Mouse (Mus musculus) kidney, adult 11 months (tissue): ENCODE data around the gene Kctd13.

Experiments used
- DNase-seq: peaks from one replicate; pipeline ENCODE4 v3.0.0; 2022

The Kctd13 gene

GRCm38 (mm10) chr7:126984667-126985444 is 56.2 kb downstream of the Kctd13 start:
- DNase-seq: no peak

- peak; percentile 70 for DNase-seq
Observed at GRCm38 (mm10) chr7:126986319-126986718, 57.6 kb downstream of the Kctd13 start.

GRCm38 (mm10) chr7:126988816-126989215 is 60.1 kb downstream of the Kctd13 start:
- DNase-seq: no peak
